Comparison of ENCODE assay signal across 12 mouse cellular contexts in genomic region chr10:94428186-94428942, GRCm38 (mm10).
DNase-seq lines count a peak whose midpoint lies in the region; ATAC-seq and TF ChIP-seq lines count a peak whose summit lies in the region.
"Had no signal": no experiment of that assay in that cellular context is flagged by ENCODE, and none has a peak within 500 bp of the region (broad histone marks: within the 10 kb centered on the region; RNA-seq: fewer than 3 reads in every experiment).

No protein-coding gene starts in this region.

- no peaks in the 10 kb centered on the region for H3K27me3 ChIP-seq in embryonic facial prominence, embryonic 14.5 days (replicated peaks; ENCODE audit: control insufficient read depth, insufficient read depth, low read length)
- H3K27me3 ChIP-seq in embryonic facial prominence, embryonic 10.5 days (replicated peaks; ENCODE audit: low read depth, poor library complexity, severe bottlenecking), result no peaks in the 10 kb centered on the region
- H3K27me3 ChIP-seq in MEL (ENCODE audit: control insufficient read depth in 1 of 2, insufficient read depth in 2 of 2, low read length in 2 of 2), result no peaks in the 10 kb centered on the region
- H3K27me3 ChIP-seq: embryonic facial prominence, embryonic 12.5 days had no signal

- WGBS in embryonic facial prominence, embryonic 14.5 days, result 53% methylated on average over 12 of the region's 12 CpGs
- WGBS in embryonic facial prominence, embryonic 10.5 days, result 84% methylated on average over 12 of the region's 12 CpGs

- intact Hi-C loops in left cerebral cortex, adult 2 months (cut with DNase I), result no loop called here
- intact Hi-C loops in left cerebral cortex, postnatal 14 days (cut with DNase I), result loop anchor here (5.0 kb wide), 1 partner anchor 179 kb away; no protein-coding TSS in a partner anchor

- no peak overlapping the region for H3K4me2 ChIP-seq in embryonic facial prominence, embryonic 14.5 days (ENCODE audit: low read depth, low read length)
- H3K4me2 ChIP-seq: embryonic facial prominence, embryonic 12.5 days had no signal

- peak; percentile 38 for DNase-seq in embryonic facial prominence, embryonic 14.5 days (ENCODE audit: low spot score)
- no peak for DNase-seq in embryonic facial prominence, embryonic 10.5 days (ENCODE audit: low spot score)
- DNase-seq in left cerebral cortex, adult 2 months (ENCODE audit: extremely low spot score in 1 of 2, low spot score in 2 of 2), result no peak
- DNase-seq in left cerebral cortex, postnatal 14 days (ENCODE audit: low spot score in 2 of 2), result no peak
- DNase-seq in MEL (ENCODE audit: low read depth, low spot score), result no peak
- DNase-seq in cerebellum, adult 18-20 months, result peak; percentile 55 to 57
- no peak for DNase-seq in heart, adult 9 months (ENCODE audit: low spot score in 2 of 2)
- DNase-seq: lung, postnatal 10 days; right cerebral cortex, adult 18-20 months had no signal

- 0 out of 2 replicates have a peak, but pooled peaks cover 2% of the 10 kb centered on the region for H3K4me1 ChIP-seq in embryonic facial prominence, embryonic 14.5 days (ENCODE audit: control insufficient read depth, insufficient read depth, low read length)
- peaks cover 6% of the 10 kb centered on the region for H3K4me1 ChIP-seq in embryonic facial prominence, embryonic 10.5 days
- peaks cover 0 to 8% of the 10 kb centered on the region in 2 experiments; a peak in 2 of 4 replicates for H3K4me1 ChIP-seq in MEL (ENCODE audit: control insufficient read depth in 1 of 2, insufficient read depth in 2 of 2, low read length in 2 of 2)

- H3K36me3 ChIP-seq in embryonic facial prominence, embryonic 14.5 days (ENCODE audit: control insufficient read depth, insufficient read depth, low read length), result no peaks in the 10 kb centered on the region
- H3K36me3 ChIP-seq in embryonic facial prominence, embryonic 10.5 days (replicated peaks), result no peaks in the 10 kb centered on the region
- peaks cover 0 to 2% of the 10 kb centered on the region in 2 experiments; a peak in 1 of 4 replicates for H3K36me3 ChIP-seq in MEL (ENCODE audit: control insufficient read depth in 1 of 2, insufficient read depth in 2 of 2, low read length in 2 of 2)
- H3K36me3 ChIP-seq: embryonic facial prominence, embryonic 12.5 days had no signal

- H3K9ac ChIP-seq in embryonic facial prominence, embryonic 14.5 days (ENCODE audit: low read depth, low read length), result no peak overlapping the region
- no peak overlapping the region for H3K9ac ChIP-seq in MEL (ENCODE audit: control insufficient read depth, low read depth, low read length, poor library complexity, severe bottlenecking)
- H3K9ac ChIP-seq: embryonic facial prominence, embryonic 12.5 days had no signal

- TF ChIP-seq EP300 in MEL (IDR thresholded peaks at IDR 0.05; ENCODE audit: low read depth in 1 of 2, low read length in 2 of 2), result no peak

- H3K27ac ChIP-seq in embryonic facial prominence, embryonic 14.5 days (replicated peaks; ENCODE audit: low read depth, low read length), result no peak overlapping the region
- H3K27ac ChIP-seq in embryonic facial prominence, embryonic 10.5 days (replicated peaks), result no peak overlapping the region
- no peak overlapping the region; the same call in 1 of the 2 replicates for H3K27ac ChIP-seq in left cerebral cortex, adult 2 months
- H3K27ac ChIP-seq in MEL (ENCODE audit: control insufficient read depth, low read depth, low read length), result no peak overlapping the region
- H3K27ac ChIP-seq: embryonic facial prominence, embryonic 12.5 days had no signal

- ATAC-seq in embryonic facial prominence, embryonic 14.5 days (ENCODE audit: low read depth), result no peak
- no peak for ATAC-seq in erythroblast, adult 5-6 weeks (replicated peaks; ENCODE audit: low FRiP score, poor library complexity, severe bottlenecking)
- ATAC-seq: intestine, embryonic 16.5 days had no signal

- no peaks in the 10 kb centered on the region for H3K9me3 ChIP-seq in embryonic facial prominence, embryonic 14.5 days (ENCODE audit: control insufficient read depth, low read length)
- no peaks in the 10 kb centered on the region for H3K9me3 ChIP-seq in embryonic facial prominence, embryonic 10.5 days
- no peaks in the 10 kb centered on the region for H3K9me3 ChIP-seq in MEL (replicated peaks; ENCODE audit: insufficient read depth, low read length)
- H3K9me3 ChIP-seq: embryonic facial prominence, embryonic 12.5 days had no signal

- no peaks in the 10 kb centered on the region for H3K79me2 ChIP-seq in MEL (ENCODE audit: control insufficient read depth, insufficient read depth, low read length, poor library complexity)

- TF ChIP-seq POLR2A in MEL (IDR thresholded peaks at IDR 0.05; ENCODE audit: control insufficient read depth in 1 of 2, insufficient read depth in 1 of 2, low read depth in 1 of 2, low read length in 2 of 2, poor library complexity in 1 of 2), result no peak

- H3K4me3 ChIP-seq in embryonic facial prominence, embryonic 14.5 days (ENCODE audit: low read depth, low read length), result no peak overlapping the region
- no peak overlapping the region for H3K4me3 ChIP-seq in embryonic facial prominence, embryonic 10.5 days
- H3K4me3 ChIP-seq in left cerebral cortex, adult 2 months, result no peak overlapping the region
- no peak overlapping the region for H3K4me3 ChIP-seq in MEL (ENCODE audit: control insufficient read depth in 1 of 2, insufficient read depth in 1 of 2, low read depth in 2 of 2, low read length in 2 of 2)
- H3K4me3 ChIP-seq: embryonic facial prominence, embryonic 12.5 days had no signal

- TF ChIP-seq CTCF in left cerebral cortex, adult 2 months (IDR thresholded peaks at IDR 0.05), result peak; percentile 53
- no peak for TF ChIP-seq CTCF in MEL (IDR thresholded peaks at IDR 0.05 in 2 of 3, conservative IDR thresholded peaks at IDR 0.05 in 1 of 3; ENCODE audit: control insufficient read depth in 1 of 3, insufficient read depth in 1 of 3, low read depth in 2 of 3, low read length in 3 of 3, poor library complexity in 1 of 3, severe bottlenecking in 1 of 3)

- no peak for TF ChIP-seq RAD21 in MEL (IDR thresholded peaks at IDR 0.05; ENCODE audit: low read depth, low read length)

TF ChIP-seq in MEL, 35 proteins besides CTCF, POLR2A, EP300 and RAD21:
- TF ChIP-seq ZNF384 (IDR thresholded peaks at IDR 0.05; ENCODE audit: low read depth, low read length) (peak; percentile 81), NRF1 (IDR thresholded peaks at IDR 0.05; ENCODE audit: insufficient read depth, low read depth, low read length, poor library complexity, severe bottlenecking) (no peak)

Comparison
In these comparisons a context has a peak if more than half of its experiments do, and no peak if none do; other contexts are left out.
1. DNase-seq: peak in embryonic facial prominence, embryonic 14.5 days (single experiment) and cerebellum, adult 18-20 months (2 of 2); none in embryonic facial prominence, embryonic 10.5 days (single experiment), left cerebral cortex, adult 2 months (0 of 2), left cerebral cortex, postnatal 14 days (0 of 2), MEL (single experiment) and heart, adult 9 months (0 of 2).